Mouse (Mus musculus) kidney, postnatal 10 days (tissue): ENCODE results near the gene Nbeal2.
"Not testable (repeated sequence)": the region's sequence is repeated elsewhere in the genome, so short reads cannot be mapped to it uniquely, and the experiment has no call there.

Experiments
- DNase-seq: peaks from one replicate; pipeline ENCODE4 v3.0.0; 2021; ENCODE audit warnings: mixed read lengths

Gene Nbeal2

GRCm38 (mm10) chr9:110653655-110654461 lies at the start of gene Nbeal2:
Gene Nbeal2 (minus strand): TSS chr9:110654161.
- DNase-seq = peak; percentile 97

- DNase-seq = no peak
These were observed 48.9 kb upstream of the Nbeal2 start for GRCm38 (mm10) chr9:110702848-110703247.

- DNase-seq = no peak
These were observed 47.4 kb upstream of the Nbeal2 start for GRCm38 (mm10) chr9:110701114-110702032.

- no peak for DNase-seq
These were observed 45.6 kb upstream of the Nbeal2 start for GRCm38 (mm10) chr9:110699574-110699973.

GRCm38 (mm10) chr9:110697465-110697864 lies 43.5 kb upstream of the Nbeal2 start:
- DNase-seq = peak; percentile 62

- DNase-seq = no peak
These were observed 42.5 kb upstream of the Nbeal2 start for GRCm38 (mm10) chr9:110696427-110696826.

GRCm38 (mm10) chr9:110695165-110695755 lies 41.3 kb upstream of the Nbeal2 start:
- DNase-seq = no peak

- DNase-seq = peak; percentile 68
These were observed 35.4 kb upstream of the Nbeal2 start for GRCm38 (mm10) chr9:110689261-110689779.

- DNase-seq = no peak
These were observed 33.9 kb upstream of the Nbeal2 start for GRCm38 (mm10) chr9:110687846-110688245.

GRCm38 (mm10) chr9:110687061-110687460 lies 33.1 kb upstream of the Nbeal2 start:
- DNase-seq = no peak

- no peak for DNase-seq
These were observed 32.5 kb upstream of the Nbeal2 start for GRCm38 (mm10) chr9:110686472-110686871.

GRCm38 (mm10) chr9:110685591-110685990 lies 31.6 kb upstream of the Nbeal2 start:
- DNase-seq = no peak

- no peak for DNase-seq
These were observed 31.2 kb upstream of the Nbeal2 start for GRCm38 (mm10) chr9:110685187-110685586.

- peak; percentile 95 for DNase-seq
These were observed 30.3 kb upstream of the Nbeal2 start for GRCm38 (mm10) chr9:110684100-110684831.

GRCm38 (mm10) chr9:110683574-110684099 lies 29.7 kb upstream of the Nbeal2 start:
- peak; percentile 77 for DNase-seq

- not testable (repeated sequence) for DNase-seq
These were observed 28.7 kb upstream of the Nbeal2 start for GRCm38 (mm10) chr9:110682697-110683096.

- DNase-seq = peak; percentile 60
These were observed 28.3 kb upstream of the Nbeal2 start for GRCm38 (mm10) chr9:110682255-110682654.

- DNase-seq = no peak
These were observed 27.9 kb upstream of the Nbeal2 start for GRCm38 (mm10) chr9:110681817-110682216.

- DNase-seq = no peak
These were observed 27.0 kb upstream of the Nbeal2 start for GRCm38 (mm10) chr9:110680736-110681507.

GRCm38 (mm10) chr9:110678886-110679285 lies 24.9 kb upstream of the Nbeal2 start:
- no peak for DNase-seq

GRCm38 (mm10) chr9:110676492-110676911 lies 22.5 kb upstream of the Nbeal2 start:
- no peak for DNase-seq
